Mouse (Mus musculus) hindbrain, embryonic 15.5 days (tissue): ENCODE measurements around the gene Pex1. TPM values are rescaled to one million over a fixed set of nuclear protein-coding genes. Genes with fewer than 3 reads are reported as not detected.
A peak's percentile ranks its signal among the peaks of the same experiment; 100 is the strongest.
"Not testable (repeated sequence)": the region's sequence is repeated elsewhere in the genome, so short reads cannot be mapped to it uniquely, and the experiment has no call there.

ENCODE experiments used
- ATAC-seq: fragments of 200-750 bp; cut with Nextera tagmentation; 2 replicates; pipeline ENCODE4 v1.8.0; 2017; ENCODE audit warnings: low read depth, moderate number of reproducible peaks, moderate TSS enrichment; ENCODE audit not compliant: low FRiP score
- H3K27ac ChIP-seq: fragments of 300-500 bp; sonication (generic); replicated peaks from 2 replicates; pipeline ENCODE4 v1.5.1; 2015; ENCODE audit warnings: mild to moderate bottlenecking, inconsistent platforms
- H3K27me3 ChIP-seq: fragments of 300-500 bp; sonication (generic); 2 replicates; pipeline ENCODE4 v1.6.1; 2015; ENCODE audit warnings: control low read depth, inconsistent platforms
- H3K36me3 ChIP-seq: fragments of 300-500 bp; sonication (generic); 2 replicates; pipeline ENCODE4 v1.6.1; 2015; ENCODE audit warnings: control low read depth, inconsistent platforms
- H3K4me1 ChIP-seq: fragments of 300-500 bp; sonication (generic); replicated peaks from 2 replicates; pipeline ENCODE4 v1.6.1; 2015; ENCODE audit warnings: control low read depth, inconsistent platforms
- H3K4me2 ChIP-seq: fragments of 300-500 bp; sonication (generic); 2 replicates; pipeline ENCODE4 v1.6.1; 2015; ENCODE audit warnings: moderate library complexity, mild to moderate bottlenecking, inconsistent platforms
- H3K4me3 ChIP-seq: fragments of 300-500 bp; sonication (generic); 2 replicates; pipeline ENCODE4 v1.5.1; 2015; ENCODE audit warnings: mild to moderate bottlenecking, inconsistent platforms
- H3K9ac ChIP-seq: fragments of 300-500 bp; sonication (generic); 2 replicates; pipeline ENCODE4 v1.6.1; 2015; ENCODE audit warnings: inconsistent platforms
- H3K9me3 ChIP-seq: fragments of 300-500 bp; sonication (generic); 2 replicates; pipeline ENCODE4 v1.6.1; 2016; ENCODE audit warnings: control low read depth, inconsistent platforms
- WGBS: fragments of 180-500 bp; shearing (Covaris S2); methylation state at CpG from one replicate; pipeline ENCODE4 v1.1.7; 2015; 5-methylcytosine and 5-hydroxymethylcytosine counted together
- polyA plus RNA-seq: library from polyadenylated mRNA; unstranded; fragments of >200 nt; fragmentation: Nextera tagmentation; extraction: Ambion mirVana; gene quantifications from 2 replicates; pipeline ENCODE4 v1.2.1, GENCODE M21; 2015

The Pex1 gene
- polyA plus RNA-seq, 1 experiment from 2014 or later: 23.0 TPM

- H3K4me1 ChIP-seq: no peaks in the 10 kb centered on the region
- H3K36me3 ChIP-seq: peaks cover 50% of the 10 kb centered on the region
- no peaks in the 10 kb centered on the region for H3K27me3 ChIP-seq
- no peaks in the 10 kb centered on the region for H3K9me3 ChIP-seq
- WGBS: 96% methylated on average over 9 of the region's 9 CpGs
- H3K4me3 ChIP-seq: no peak overlapping the region
- no peak overlapping the region for H3K4me2 ChIP-seq
- H3K9ac ChIP-seq: no peak overlapping the region
- no peak overlapping the region for H3K27ac ChIP-seq
- no peak for ATAC-seq
Observed at GRCm38 (mm10) chr5:3607114-3607513, 11.2 kb downstream of the Pex1 start.

- H3K4me3 ChIP-seq: no peak overlapping the region
- no peak overlapping the region for H3K27ac ChIP-seq
- no peak for ATAC-seq
- no peaks in the 10 kb centered on the region for H3K9me3 ChIP-seq
- no peaks in the 10 kb centered on the region for H3K27me3 ChIP-seq
- H3K4me2 ChIP-seq: no peak overlapping the region
- peaks cover 56% of the 10 kb centered on the region for H3K36me3 ChIP-seq
- no peak overlapping the region for H3K9ac ChIP-seq
- 98% methylated on average over 7 of the region's 7 CpGs for WGBS
- H3K4me1 ChIP-seq: no peaks in the 10 kb centered on the region
Observed at GRCm38 (mm10) chr5:3609241-3609640, 13.4 kb downstream of the Pex1 start.

GRCm38 (mm10) chr5:3611835-3612234, 16.0 kb downstream of the Pex1 start:
- H3K4me2 ChIP-seq, H3K4me1 ChIP-seq, ATAC-seq, H3K4me3 ChIP-seq, H3K9me3 ChIP-seq, H3K27me3 ChIP-seq, H3K9ac ChIP-seq, H3K27ac ChIP-seq: not testable (repeated sequence)
- H3K36me3 ChIP-seq: peaks cover 56% of the 10 kb centered on the region
- 94% methylated on average over 2 of the region's 2 CpGs for WGBS

GRCm38 (mm10) chr5:3620486-3620885, 24.6 kb downstream of the Pex1 start:
- H3K9ac ChIP-seq: no peak overlapping the region
- no peak overlapping the region for H3K4me3 ChIP-seq
- H3K4me1 ChIP-seq: no peaks in the 10 kb centered on the region
- no peak for ATAC-seq
- 81% methylated on average over 7 of the region's 7 CpGs for WGBS
- no peak overlapping the region for H3K27ac ChIP-seq
- no peaks in the 10 kb centered on the region for H3K27me3 ChIP-seq
- no peak overlapping the region for H3K4me2 ChIP-seq
- H3K36me3 ChIP-seq: peaks cover 62% of the 10 kb centered on the region
- H3K9me3 ChIP-seq: no peaks in the 10 kb centered on the region

GRCm38 (mm10) chr5:3630055-3630454, 34.2 kb downstream of the Pex1 start:
- Histone ChIP-seq H3K4me1 (no peaks in the 10 kb centered on the region), H3K9me3 (no peaks in the 10 kb centered on the region), H3K9ac (no peak overlapping the region), H3K4me2 (no peak overlapping the region), H3K27ac (no peak overlapping the region), H3K36me3 (peaks cover 44% of the 10 kb centered on the region), H3K4me3 (no peak overlapping the region), H3K27me3 (no peaks in the 10 kb centered on the region)
- WGBS: 93% methylated on average over 5 of the region's 5 CpGs
- no peak for ATAC-seq

- Histone ChIP-seq H3K4me1 (no peaks in the 10 kb centered on the region), H3K4me3 (no peak overlapping the region), H3K27ac (no peak overlapping the region), H3K9ac (no peak overlapping the region), H3K36me3 (peaks cover 34% of the 10 kb centered on the region), H3K4me2 (no peak overlapping the region), H3K9me3 (no peaks in the 10 kb centered on the region), H3K27me3 (no peaks in the 10 kb centered on the region)
- WGBS: 50% methylated on average over 16 of the region's 16 CpGs
- no peak for ATAC-seq
Observed at GRCm38 (mm10) chr5:3631512-3632271, 35.8 kb downstream of the Pex1 start.

- H3K27me3 ChIP-seq: no peaks in the 10 kb centered on the region
- H3K36me3 ChIP-seq: peaks cover 29% of the 10 kb centered on the region
- H3K4me3 ChIP-seq: no peak overlapping the region
- no peak overlapping the region for H3K9ac ChIP-seq
- H3K4me2 ChIP-seq: no peak overlapping the region
- 91% methylated on average over 5 of the region's 5 CpGs for WGBS
- H3K9me3 ChIP-seq: no peaks in the 10 kb centered on the region
- H3K27ac ChIP-seq: no peak overlapping the region
- no peaks in the 10 kb centered on the region for H3K4me1 ChIP-seq
- peak; percentile 42; the same call in 1 of the 2 replicates for ATAC-seq
Observed at GRCm38 (mm10) chr5:3632285-3632684, 36.4 kb downstream of the Pex1 start.

- no peak overlapping the region for H3K9ac ChIP-seq
- H3K36me3 ChIP-seq: peaks cover 26% of the 10 kb centered on the region
- no peaks in the 10 kb centered on the region for H3K9me3 ChIP-seq
- ATAC-seq: no peak
- H3K4me1 ChIP-seq: no peaks in the 10 kb centered on the region
- H3K27ac ChIP-seq: no peak overlapping the region
- no peak overlapping the region for H3K4me2 ChIP-seq
- H3K27me3 ChIP-seq: no peaks in the 10 kb centered on the region
- 96% methylated on average over 13 of the region's 13 CpGs for WGBS
- no peak overlapping the region for H3K4me3 ChIP-seq
Observed at GRCm38 (mm10) chr5:3633315-3633714, 37.4 kb downstream of the Pex1 start.

GRCm38 (mm10) chr5:3633951-3634350, 38.1 kb downstream of the Pex1 start:
- Histone ChIP-seq H3K27me3 (no peaks in the 10 kb centered on the region), H3K4me3 (no peak overlapping the region), H3K9ac (no peak overlapping the region), H3K36me3 (peaks cover 25% of the 10 kb centered on the region), H3K27ac (no peak overlapping the region), H3K9me3 (no peaks in the 10 kb centered on the region), H3K4me2 (no peak overlapping the region), H3K4me1 (no peaks in the 10 kb centered on the region)
- ATAC-seq: no peak
- 74% methylated on average over 4 of the region's 4 CpGs for WGBS

- 86% methylated on average over 8 of the region's 8 CpGs for WGBS
- Histone ChIP-seq H3K27ac (no peak overlapping the region), H3K36me3 (peaks cover 19% of the 10 kb centered on the region), H3K4me3 (no peak overlapping the region), H3K9ac (no peak overlapping the region), H3K4me2 (no peak overlapping the region), H3K9me3 (no peaks in the 10 kb centered on the region), H3K27me3 (no peaks in the 10 kb centered on the region), H3K4me1 (no peaks in the 10 kb centered on the region)
- ATAC-seq: no peak
Observed at GRCm38 (mm10) chr5:3635286-3635685, 39.4 kb downstream of the Pex1 start.

- Histone ChIP-seq H3K4me3 (no peak overlapping the region), H3K36me3 (peaks cover 32% of the 10 kb centered on the region), H3K9me3 (no peaks in the 10 kb centered on the region), H3K27ac (no peak overlapping the region), H3K4me2 (no peak overlapping the region), H3K4me1 (peaks cover 19% of the 10 kb centered on the region), H3K27me3 (no peaks in the 10 kb centered on the region), H3K9ac (no peak overlapping the region)
- no peak for ATAC-seq
- 97% methylated on average over 6 of the region's 6 CpGs for WGBS
Observed at GRCm38 (mm10) chr5:3644621-3645020, 48.8 kb downstream of the Pex1 start.

- no peak for ATAC-seq
- WGBS: 81% methylated on average over 6 of the region's 6 CpGs
- H3K36me3 ChIP-seq: peaks cover 29% of the 10 kb centered on the region
- H3K27me3 ChIP-seq: no peaks in the 10 kb centered on the region
- no peak overlapping the region for H3K4me3 ChIP-seq
- H3K9ac ChIP-seq: no peak overlapping the region
- no peak overlapping the region for H3K27ac ChIP-seq
- no peaks in the 10 kb centered on the region for H3K9me3 ChIP-seq
- no peak overlapping the region for H3K4me2 ChIP-seq
- H3K4me1 ChIP-seq: peaks cover 19% of the 10 kb centered on the region
Observed at GRCm38 (mm10) chr5:3645326-3645725, 49.5 kb downstream of the Pex1 start.

- H3K9me3 ChIP-seq: no peaks in the 10 kb centered on the region
Observed at GRCm38 (mm10) chr5:3646539-3646938, 50.7 kb downstream of the Pex1 start.

More at GRCm38 (mm10) chr5:3646539-3646938, 50.7 kb downstream of the Pex1 start:
- WGBS: 27% methylated on average over 6 of the region's 6 CpGs
- Histone ChIP-seq H3K27ac (0 out of 2 replicates have a peak overlapping the region, but pooled peaks have one; percentile 90), H3K4me2 (peak overlapping the region; percentile 64), H3K9ac (peak overlapping the region; percentile 86), H3K36me3 (peaks cover 20% of the 10 kb centered on the region), H3K4me1 (peaks cover 19% of the 10 kb centered on the region), H3K4me3 (peak overlapping the region; percentile 98), H3K27me3 (no peaks in the 10 kb centered on the region)
- no peak for ATAC-seq
